Mouse (Mus musculus) kidney, embryonic 16.5 days (tissue): Measurements from ENCODE around the gene Snx4. TPM values are rescaled to one million over a fixed set of nuclear protein-coding genes. Genes with fewer than 3 reads are reported as not detected.
A peak's percentile ranks its signal among the peaks of the same experiment; 100 is the strongest.

Experiments used
- ATAC-seq: fragments of 200-750 bp; cut with Nextera tagmentation; 2 replicates; pipeline ENCODE4 v1.8.0; 2017; ENCODE audit warnings: moderate TSS enrichment; ENCODE audit not compliant: low FRiP score, low TSS enrichment
- H3K27ac ChIP-seq: fragments of 300-500 bp; sonication (generic); 2 replicates; pipeline ENCODE4 v1.5.1; 2014; ENCODE audit warnings: low read length
- H3K27me3 ChIP-seq: fragments of 300-500 bp; sonication (generic); 2 replicates; pipeline ENCODE4 v1.6.1; 2014; ENCODE audit warnings: low read length, control low read depth, mixed read lengths; ENCODE audit not compliant: insufficient read depth
- H3K36me3 ChIP-seq: fragments of 300-500 bp; sonication (generic); 2 replicates; pipeline ENCODE4 v1.6.1; 2014; ENCODE audit warnings: low read length, control low read depth, mixed read lengths; ENCODE audit not compliant: insufficient read depth
- H3K4me1 ChIP-seq: fragments of 300-500 bp; sonication (generic); 2 replicates; pipeline ENCODE4 v1.6.1; 2014; ENCODE audit warnings: low read length, control low read depth, mixed read lengths; ENCODE audit not compliant: insufficient read depth
- H3K4me2 ChIP-seq: fragments of 300-500 bp; sonication (generic); replicated peaks from 2 replicates; pipeline ENCODE4 v1.6.1; 2014; ENCODE audit warnings: low read depth, low read length
- H3K4me3 ChIP-seq: fragments of 300-500 bp; sonication (generic); 2 replicates; pipeline ENCODE4 v1.5.1; 2014; ENCODE audit warnings: mild to moderate bottlenecking, low read length
- H3K9ac ChIP-seq: fragments of 300-500 bp; sonication (generic); replicated peaks from 2 replicates; pipeline ENCODE4 v1.6.1; 2014; ENCODE audit warnings: low read length
- H3K9me3 ChIP-seq: fragments of 300-500 bp; sonication (generic); 2 replicates; pipeline ENCODE4 v1.6.1; 2016; ENCODE audit warnings: low read length, control low read depth
- whole genome bisulfite sequencing: fragments of 180-500 bp; shearing (Covaris S2); extraction: QIAGEN DNeasy Blood & Tissue Kit; methylation state at CpG from one replicate; pipeline ENCODE4 v1.1.7; 2014; 5-methylcytosine and 5-hydroxymethylcytosine counted together
- polyA plus RNA-seq: library from polyadenylated mRNA; unstranded; fragments of >200 nt; fragmentation: Nextera tagmentation; extraction: Ambion mirVana; gene quantifications from 2 replicates; pipeline ENCODE4 v1.2.1, GENCODE M21; 2015

Gene Snx4
- polyA plus RNA-seq, 1 experiment from 2014 or later = 90.6 TPM

DNA sequence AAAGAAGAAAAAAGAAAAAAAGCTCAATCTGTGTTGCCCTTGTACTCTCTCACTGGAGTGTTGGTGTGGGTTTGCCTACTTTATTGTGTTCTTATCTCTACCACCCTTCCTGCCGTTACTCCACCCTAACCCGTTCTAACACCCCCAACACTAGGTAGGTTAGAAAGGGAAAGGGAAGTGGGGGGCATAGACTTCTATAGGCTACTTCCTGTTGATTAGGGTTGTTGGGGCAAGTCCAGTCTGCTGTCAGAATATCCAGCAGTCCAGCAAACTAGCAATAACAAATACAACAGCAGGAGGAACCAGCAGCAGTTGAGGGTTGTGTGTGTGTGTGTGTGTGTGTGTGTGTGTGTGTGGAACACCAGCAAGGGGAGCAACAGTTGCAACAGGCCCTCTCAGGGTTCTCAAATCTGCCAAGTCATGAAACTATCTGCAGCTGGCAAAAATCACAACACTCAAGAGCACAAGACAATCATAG, 10.4 kb downstream of the Snx4 start:
- Histone ChIP-seq H3K27ac (no peak overlapping the region; the same call in 1 of the 2 replicates), H3K36me3 (peaks cover 13% of the 10 kb centered on the region), H3K27me3 (no peaks in the 10 kb centered on the region), H3K9me3 (no peaks in the 10 kb centered on the region), H3K4me3 (no peak overlapping the region), H3K4me1 (0 out of 2 replicates have a peak, but pooled peaks cover 9% of the 10 kb centered on the region), H3K4me2 (no peak overlapping the region), H3K9ac (no peak overlapping the region)
- peak; percentile 54 for ATAC-seq
- WGBS = 71% methylated on average over 2 of the region's 2 CpGs

DNA sequence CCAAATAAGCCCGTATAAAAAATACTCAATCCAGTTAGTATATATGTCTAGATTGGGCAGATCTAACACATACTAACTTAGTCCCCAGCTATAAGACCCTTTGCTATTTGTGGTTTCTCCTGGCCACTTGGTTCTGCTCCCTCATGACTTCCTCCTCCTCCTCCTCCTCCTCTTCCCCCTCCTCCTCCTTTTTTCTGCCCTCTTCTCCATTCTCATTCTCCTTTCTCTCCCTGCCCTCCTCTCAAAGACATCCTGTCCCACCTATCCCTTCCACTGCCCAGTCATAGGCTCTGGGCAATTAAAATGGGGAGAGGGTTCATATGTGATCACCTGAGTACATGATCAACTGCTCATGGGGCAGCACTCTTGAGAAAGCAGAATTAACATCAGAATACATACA, 10.9 kb downstream of the Snx4 start:
- Histone ChIP-seq H3K36me3 (peaks cover 13% of the 10 kb centered on the region), H3K27ac (no peak overlapping the region), H3K4me1 (0 out of 2 replicates have a peak, but pooled peaks cover 9% of the 10 kb centered on the region), H3K4me2 (no peak overlapping the region), H3K27me3 (no peaks in the 10 kb centered on the region), H3K9ac (no peak overlapping the region), H3K4me3 (no peak overlapping the region), H3K9me3 (no peaks in the 10 kb centered on the region)
- 89% methylated on average over 1 of the region's 1 CpGs for WGBS
- no peak for ATAC-seq

DNA sequence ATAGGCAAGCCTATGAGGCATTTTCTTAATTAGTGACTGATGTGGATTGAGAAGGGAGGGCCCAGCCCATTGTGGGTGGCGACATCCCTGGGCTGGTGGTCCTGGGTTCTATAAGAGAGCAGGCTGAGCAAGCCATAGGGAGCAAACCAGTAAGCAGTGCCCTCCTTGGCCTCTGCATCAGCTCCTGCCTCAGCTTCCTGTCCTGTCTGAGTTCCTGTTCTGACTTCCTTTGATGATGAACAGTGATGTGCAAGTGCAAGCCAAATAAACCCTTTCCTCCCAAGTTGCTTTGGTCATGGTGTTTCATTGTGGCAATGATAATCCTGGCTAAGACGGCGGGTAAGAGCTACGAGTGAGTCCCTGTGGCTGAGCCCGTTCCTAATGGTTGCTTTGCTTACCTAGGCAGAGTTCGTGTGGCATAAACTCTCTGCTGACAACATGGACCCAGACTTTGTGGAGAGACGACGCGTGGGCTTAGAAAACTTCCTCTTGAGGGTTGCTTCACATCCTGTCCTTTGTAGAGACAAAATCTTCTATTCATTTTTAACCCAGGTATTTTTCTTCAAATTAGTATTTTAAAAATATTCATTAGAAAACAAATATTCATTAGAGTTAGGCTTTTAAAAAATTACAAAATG, 16.5 kb downstream of the Snx4 start:
- no peaks in the 10 kb centered on the region for H3K27me3 ChIP-seq
- H3K9me3 ChIP-seq = no peaks in the 10 kb centered on the region
- 89% methylated on average over 9 of the region's 9 CpGs for WGBS
- no peaks in the 10 kb centered on the region for H3K4me1 ChIP-seq
- H3K36me3 ChIP-seq = peaks cover 31% of the 10 kb centered on the region
- H3K4me3 ChIP-seq = no peak overlapping the region
- H3K9ac ChIP-seq = no peak overlapping the region
- no peak overlapping the region for H3K27ac ChIP-seq
- no peak for ATAC-seq
- no peak overlapping the region for H3K4me2 ChIP-seq

DNA sequence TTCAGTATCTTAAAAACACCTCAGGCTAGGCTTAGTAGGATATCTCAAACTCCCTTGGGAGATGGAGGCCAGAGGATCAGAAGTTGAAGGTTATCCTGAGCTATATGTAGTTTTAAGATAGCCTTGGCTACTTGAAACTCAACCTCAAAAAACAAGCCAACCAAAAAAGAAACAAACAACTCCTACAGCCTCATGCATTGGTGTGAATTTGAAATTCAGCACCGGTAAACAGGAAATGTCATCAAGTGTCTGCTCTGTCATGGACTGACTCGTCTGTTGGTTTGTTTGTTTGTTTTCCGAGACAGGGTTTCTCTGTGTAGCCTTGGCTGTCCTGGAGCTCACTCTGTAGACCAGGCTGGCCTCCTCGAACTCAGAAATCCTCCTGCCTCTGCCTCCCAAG, 20.6 kb downstream of the Snx4 start:
- Histone ChIP-seq H3K27me3 (no peaks in the 10 kb centered on the region), H3K4me3 (no peak overlapping the region), H3K4me2 (no peak overlapping the region), H3K36me3 (peaks cover 27% of the 10 kb centered on the region), H3K27ac (no peak overlapping the region), H3K9me3 (no peaks in the 10 kb centered on the region), H3K4me1 (no peaks in the 10 kb centered on the region), H3K9ac (no peak overlapping the region)
- ATAC-seq = no peak
- WGBS = 86% methylated on average over 4 of the region's 4 CpGs

DNA sequence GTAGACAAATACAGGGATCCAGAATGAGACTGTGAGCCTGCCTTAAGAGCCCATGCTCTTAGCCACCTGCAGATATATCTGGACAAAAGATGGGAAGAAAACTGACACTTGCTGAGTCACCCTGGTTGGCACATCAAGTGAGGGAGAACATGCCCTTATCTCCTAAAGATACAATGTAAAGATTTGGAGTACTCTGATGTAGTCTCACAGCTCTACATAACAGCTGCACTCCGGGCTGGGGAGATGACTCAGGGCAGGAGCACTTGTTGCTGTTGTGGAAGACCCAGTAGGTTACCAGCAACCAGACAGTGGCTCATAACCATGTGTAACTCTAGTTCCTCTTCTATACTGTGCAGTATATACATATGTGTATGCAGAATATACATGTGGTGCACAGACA, 31.8 kb downstream of the Snx4 start:
- H3K27ac ChIP-seq = no peak overlapping the region
- no peak overlapping the region for H3K4me2 ChIP-seq
- H3K9ac ChIP-seq = no peak overlapping the region
- H3K36me3 ChIP-seq = peaks cover 40% of the 10 kb centered on the region
- whole genome bisulfite sequencing = 96% methylated on average over 1 of the region's 1 CpGs
- no peak for ATAC-seq
- H3K27me3 ChIP-seq = no peaks in the 10 kb centered on the region
- H3K4me1 ChIP-seq = no peaks in the 10 kb centered on the region
- H3K4me3 ChIP-seq = no peak overlapping the region
- no peaks in the 10 kb centered on the region for H3K9me3 ChIP-seq

DNA sequence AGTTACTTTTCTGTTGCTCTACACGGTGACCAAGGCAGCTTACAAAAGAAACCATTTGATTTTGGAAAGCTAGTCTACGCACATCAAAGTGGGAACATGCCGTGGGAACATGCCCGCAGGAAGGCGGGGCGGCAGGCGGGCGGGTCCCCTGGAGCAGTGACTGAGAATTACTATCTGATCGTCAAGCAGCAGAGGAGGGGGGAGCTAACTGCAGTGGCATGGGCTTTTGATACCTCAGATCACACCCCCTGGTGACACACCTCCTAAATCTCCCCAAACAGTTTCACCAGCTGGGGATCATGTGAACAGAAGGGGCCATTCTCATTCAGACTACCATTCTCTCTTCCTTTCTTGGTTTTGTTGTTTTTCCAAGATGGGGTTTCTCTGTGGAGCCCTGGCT, 37.3 kb downstream of the Snx4 start:
- Histone ChIP-seq H3K36me3 (peaks cover 67% of the 10 kb centered on the region), H3K27me3 (no peaks in the 10 kb centered on the region), H3K27ac (no peak overlapping the region), H3K9ac (no peak overlapping the region), H3K4me1 (no peaks in the 10 kb centered on the region), H3K4me3 (no peak overlapping the region), H3K4me2 (no peak overlapping the region), H3K9me3 (peaks cover 10% of the 10 kb centered on the region)
- ATAC-seq = no peak
- 67% methylated on average over 9 of the region's 9 CpGs for WGBS

DNA sequence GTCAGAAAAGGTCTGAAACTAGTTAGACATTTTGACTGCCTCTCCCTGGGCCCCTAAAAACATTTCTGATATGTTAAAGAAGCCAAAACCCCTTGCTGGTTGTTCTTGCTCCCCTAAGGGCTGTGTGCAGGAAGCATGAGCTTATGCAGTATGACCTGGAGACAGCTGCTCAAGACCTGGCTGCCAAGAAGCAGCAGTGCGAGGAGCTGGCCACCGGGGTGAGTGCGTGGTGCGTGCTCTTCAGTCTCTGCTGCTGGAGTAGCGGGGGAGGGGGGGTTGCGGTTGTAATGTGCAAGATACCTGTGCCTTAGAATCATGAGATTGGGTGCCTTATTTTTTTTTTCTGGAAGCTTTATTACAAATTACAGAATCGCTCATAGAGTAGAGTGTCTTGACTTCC, 38.7 kb downstream of the Snx4 start:
- no peaks in the 10 kb centered on the region for H3K27me3 ChIP-seq
- H3K4me3 ChIP-seq = no peak overlapping the region
- no peak; the same call in 1 of the 2 replicates for ATAC-seq
- 70% methylated on average over 7 of the region's 7 CpGs for WGBS
- no peak overlapping the region for H3K4me2 ChIP-seq
- H3K36me3 ChIP-seq = peaks cover 79% of the 10 kb centered on the region
- no peaks in the 10 kb centered on the region for H3K4me1 ChIP-seq
- H3K27ac ChIP-seq = no peak overlapping the region
- peaks cover 10% of the 10 kb centered on the region for H3K9me3 ChIP-seq
- H3K9ac ChIP-seq = no peak overlapping the region

DNA sequence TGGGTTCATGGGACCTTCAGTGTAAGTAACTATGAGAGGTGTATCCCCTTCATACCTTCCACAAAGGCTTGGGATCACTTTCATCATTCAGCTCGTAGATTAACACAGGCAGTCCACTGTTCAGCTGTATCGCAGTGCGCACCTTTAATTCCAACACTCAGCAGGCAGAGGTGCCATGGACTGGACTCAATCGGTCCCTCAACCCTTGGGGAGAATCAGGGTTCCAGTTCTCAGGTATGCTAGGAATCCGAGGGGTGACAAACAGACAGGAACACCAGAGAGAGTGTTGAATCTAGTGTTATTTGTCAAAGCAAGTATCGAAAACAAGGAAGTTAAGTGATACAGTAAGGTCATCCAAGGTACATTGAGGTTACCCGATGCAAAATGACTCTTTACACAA, 41.0 kb downstream of the Snx4 start:
- peaks cover 10% of the 10 kb centered on the region for H3K9me3 ChIP-seq
- WGBS = 96% methylated on average over 7 of the region's 7 CpGs
- H3K27ac ChIP-seq = no peak overlapping the region
- H3K4me3 ChIP-seq = no peak overlapping the region
- H3K4me1 ChIP-seq = no peaks in the 10 kb centered on the region
- no peaks in the 10 kb centered on the region for H3K27me3 ChIP-seq
- no peak overlapping the region for H3K9ac ChIP-seq
- H3K36me3 ChIP-seq = peaks cover 83% of the 10 kb centered on the region
- no peak for ATAC-seq
- no peak overlapping the region for H3K4me2 ChIP-seq

DNA sequence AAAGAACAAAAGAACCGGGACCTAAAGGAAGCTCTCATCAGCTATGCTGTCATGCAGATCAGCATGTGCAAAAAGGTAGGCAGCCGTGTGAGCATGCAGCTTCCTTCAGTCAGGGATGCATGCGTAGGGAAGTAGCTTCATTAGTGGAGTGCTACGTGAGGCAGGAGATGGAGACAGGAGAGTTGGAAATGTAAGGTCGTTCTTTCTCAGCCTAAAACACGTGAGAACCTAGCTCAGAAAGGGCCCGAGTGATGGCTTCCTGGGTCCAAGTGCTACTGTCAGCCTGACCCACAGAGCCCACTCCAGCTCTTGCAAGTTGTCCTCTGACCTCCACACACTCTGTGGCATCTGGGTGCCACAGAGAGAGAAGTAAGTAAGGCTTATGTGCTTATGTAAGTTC, 43.4 kb downstream of the Snx4 start:
- Histone ChIP-seq H3K4me3 (no peak overlapping the region), H3K27ac (no peak overlapping the region), H3K36me3 (peaks cover 75% of the 10 kb centered on the region), H3K9ac (no peak overlapping the region), H3K4me1 (no peaks in the 10 kb centered on the region), H3K9me3 (peaks cover 10% of the 10 kb centered on the region), H3K27me3 (no peaks in the 10 kb centered on the region), H3K4me2 (no peak overlapping the region)
- 95% methylated on average over 7 of the region's 7 CpGs for WGBS
- ATAC-seq = no peak

DNA sequence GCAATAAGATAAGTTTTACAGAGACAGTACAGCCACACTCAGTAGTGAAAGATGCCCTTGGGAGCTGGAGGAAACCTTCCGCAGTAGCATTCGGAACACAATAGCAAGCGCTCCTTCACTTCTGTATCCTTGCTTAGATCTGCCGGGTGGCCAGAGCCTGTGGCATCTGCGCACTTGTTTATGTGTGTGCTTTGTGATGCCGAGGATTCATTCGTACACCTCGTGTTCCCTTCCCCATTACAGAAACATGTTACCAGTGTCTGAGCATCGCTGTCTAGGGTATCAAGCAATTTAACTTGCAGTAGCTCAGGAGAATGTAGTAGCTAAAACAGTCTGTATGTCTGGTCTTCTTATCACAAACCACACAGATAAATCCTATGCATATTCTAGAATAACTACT, 44.1 kb downstream of the Snx4 start:
- ATAC-seq = no peak
- WGBS = 96% methylated on average over 9 of the region's 9 CpGs
- Histone ChIP-seq H3K9ac (no peak overlapping the region), H3K27me3 (no peaks in the 10 kb centered on the region), H3K27ac (no peak overlapping the region), H3K36me3 (peaks cover 75% of the 10 kb centered on the region), H3K4me2 (no peak overlapping the region), H3K4me3 (no peak overlapping the region), H3K9me3 (peaks cover 10% of the 10 kb centered on the region), H3K4me1 (no peaks in the 10 kb centered on the region)
